Mouse (Mus musculus) MEL (cell line): ENCODE results near the gene Prkag2.

ENCODE experiments used
- BHLHE40 ChIP-seq: IDR thresholded peaks from 2 replicates; pipeline ENCODE4 v1.6.1; 2012; ENCODE audit warnings: low read depth, mild to moderate bottlenecking, inconsistent platforms, low read length, improper control_type of control experiment, borderline replicate concordance
- CTCF ChIP-seq, 3 experiments: IDR thresholded peaks in 2 of 3; conservative IDR thresholded peaks in 1 of 3; 2 replicates each; pipeline ENCODE4 v1.5.1; 2011 to 2012; ENCODE audit warnings: low read length in 3 of 3, low read depth in 2 of 3, mild to moderate bottlenecking in 2 of 3, improper control_type of control experiment in 1 of 3, inconsistent platforms in 1 of 3, mixed read lengths in 1 of 3, moderate library complexity in 1 of 3; ENCODE audit not compliant: control insufficient read depth in 1 of 3, insufficient read depth in 1 of 3, poor library complexity in 1 of 3, severe bottlenecking in 1 of 3
- ELF1 ChIP-seq: IDR thresholded peaks from 2 replicates; pipeline ENCODE4 v1.6.1; 2014; ENCODE audit warnings: low read depth, mild to moderate bottlenecking, inconsistent platforms, low read length, improper control_type of control experiment, moderate library complexity
- ETS1 ChIP-seq: IDR thresholded peaks from 2 replicates; pipeline ENCODE4 v1.6.1; 2012; ENCODE audit warnings: low read depth, mild to moderate bottlenecking, inconsistent platforms, low read length, improper control_type of control experiment, moderate library complexity
- GATA1 ChIP-seq: IDR thresholded peaks from 2 replicates; pipeline ENCODE4 v1.6.1; 2011; ENCODE audit warnings: low read depth, low read length, improper control_type of control experiment
- HCFC1 ChIP-seq: IDR thresholded peaks from 2 replicates; pipeline ENCODE4 v1.6.1; 2012; ENCODE audit warnings: low read depth, mild to moderate bottlenecking, inconsistent platforms, low read length, improper control_type of control experiment, moderate library complexity
- MAFK ChIP-seq: IDR thresholded peaks from 2 replicates; pipeline ENCODE4 v1.6.1; 2011; ENCODE audit warnings: low read depth, mild to moderate bottlenecking, low read length, improper control_type of control experiment, borderline replicate concordance
- MAX ChIP-seq: IDR thresholded peaks from 2 replicates; pipeline ENCODE4 v1.6.1; 2011; ENCODE audit warnings: low read length, improper control_type of control experiment
- NELFE ChIP-seq: IDR thresholded peaks from 2 replicates; pipeline ENCODE4 v1.6.1; 2011; ENCODE audit warnings: low read depth, low read length, improper control_type of control experiment
- POLR2A ChIP-seq, 2 experiments: IDR thresholded peaks; 2 replicates each; pipeline ENCODE4 v1.6.1; 2011 to 2012; ENCODE audit warnings: low read length in 2 of 2, mild to moderate bottlenecking in 2 of 2, control low read depth in 1 of 2, improper control_type of control experiment in 1 of 2, low read depth in 1 of 2, moderate library complexity in 1 of 2; ENCODE audit not compliant: control insufficient read depth in 1 of 2, insufficient read depth in 1 of 2, poor library complexity in 1 of 2
- USF1 ChIP-seq: IDR thresholded peaks from 2 replicates; pipeline ENCODE4 v1.6.1; 2014; ENCODE audit warnings: low read depth, mild to moderate bottlenecking, inconsistent platforms, low read length, improper control_type of control experiment, moderate library complexity
- ZNF384 ChIP-seq: IDR thresholded peaks from 2 replicates; pipeline ENCODE4 v1.6.1; 2012; ENCODE audit warnings: low read depth, mild to moderate bottlenecking, inconsistent platforms, low read length, improper control_type of control experiment

DNA sequence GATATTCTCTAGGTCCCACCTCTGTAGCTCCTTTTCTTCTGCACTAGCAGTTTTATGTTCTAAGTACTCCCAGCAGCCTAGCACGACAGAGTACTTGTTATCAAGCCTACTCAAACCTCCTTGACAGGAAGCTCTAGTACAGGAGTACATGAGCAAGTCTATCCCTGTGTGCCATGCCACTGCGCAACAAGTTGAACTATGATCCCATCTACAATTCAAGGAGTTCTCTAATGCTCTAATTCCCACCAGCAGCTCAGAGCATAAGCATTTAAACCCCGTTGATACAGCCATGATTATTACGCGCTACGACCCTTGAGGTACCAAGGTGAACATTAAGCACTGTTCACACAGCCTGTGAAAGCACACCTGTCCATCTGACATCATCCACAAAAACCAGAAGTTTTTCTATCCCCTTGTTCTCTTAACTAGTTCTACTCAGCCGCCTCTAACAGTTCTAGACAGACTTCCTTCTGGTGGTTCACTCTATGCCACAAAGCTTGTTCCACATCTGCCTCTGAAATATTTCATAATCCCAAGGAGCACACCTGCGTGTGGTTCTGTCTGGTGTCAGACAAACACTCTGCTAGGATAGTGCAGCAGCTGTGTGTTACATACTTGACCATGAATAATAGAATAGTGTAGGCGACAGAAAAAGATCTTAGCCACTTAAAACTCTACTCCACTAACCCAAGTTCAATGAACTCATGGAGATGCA is 274.2 kb downstream of the Prkag2 start:
- TF ChIP-seq BHLHE40, result no peak
- no peak for TF ChIP-seq CTCF (IDR thresholded peaks at IDR 0.05 in 2 of 3, conservative IDR thresholded peaks at IDR 0.05 in 1 of 3; ENCODE audit: control insufficient read depth in 1 of 3, insufficient read depth in 1 of 3, low read depth in 2 of 3, low read length in 3 of 3, poor library complexity in 1 of 3, severe bottlenecking in 1 of 3)
- no peak for TF ChIP-seq POLR2A (IDR thresholded peaks at IDR 0.05; ENCODE audit: control insufficient read depth in 1 of 2, insufficient read depth in 1 of 2, low read depth in 1 of 2, low read length in 2 of 2, poor library complexity in 1 of 2)
- TF ChIP-seq HCFC1, result no peak
- TF ChIP-seq ETS1, result no peak
- no peak for TF ChIP-seq ELF1
- no peak for TF ChIP-seq MAX
- TF ChIP-seq NELFE, result no peak
- TF ChIP-seq MAFK, result no peak
- no peak for TF ChIP-seq USF1
- TF ChIP-seq GATA1, result no peak
- no peak for TF ChIP-seq ZNF384
